Mouse (Mus musculus) embryo, embryonic 11.5 days (tissue): Measurements from ENCODE around the gene Lmbr1.

ENCODE experiments used
- DNase-seq: peaks from one replicate; pipeline ENCODE4 v3.0.0-alpha.2; 2012; ENCODE audit warnings: low read depth, low spot score

The Lmbr1 gene

GRCm38 (mm10) chr5:29270879-29271278, 107.3 kb downstream of the Lmbr1 start:
- no peak for DNase-seq

- DNase-seq, result no peak
Observed at GRCm38 (mm10) chr5:29253876-29254275, 124.3 kb downstream of the Lmbr1 start.

DNA sequence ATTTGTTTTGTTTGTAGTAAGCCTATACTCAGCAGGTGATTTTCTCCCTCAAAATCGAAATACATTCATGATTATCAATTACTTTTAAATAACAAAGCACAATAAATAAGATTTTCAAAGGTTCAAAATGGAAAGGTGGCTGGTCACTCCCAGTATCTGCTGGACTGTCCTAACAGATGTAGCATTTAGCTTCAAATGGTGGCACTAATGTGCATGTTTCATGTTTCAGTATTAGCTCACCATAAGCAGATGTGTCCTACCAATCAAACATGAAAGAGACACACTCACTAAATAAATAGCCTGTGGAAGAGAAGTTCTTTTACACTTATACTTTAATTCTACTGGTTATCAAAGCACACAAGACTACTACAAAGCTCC, 126.7 kb downstream of the Lmbr1 start:
- DNase-seq, result no peak

DNA sequence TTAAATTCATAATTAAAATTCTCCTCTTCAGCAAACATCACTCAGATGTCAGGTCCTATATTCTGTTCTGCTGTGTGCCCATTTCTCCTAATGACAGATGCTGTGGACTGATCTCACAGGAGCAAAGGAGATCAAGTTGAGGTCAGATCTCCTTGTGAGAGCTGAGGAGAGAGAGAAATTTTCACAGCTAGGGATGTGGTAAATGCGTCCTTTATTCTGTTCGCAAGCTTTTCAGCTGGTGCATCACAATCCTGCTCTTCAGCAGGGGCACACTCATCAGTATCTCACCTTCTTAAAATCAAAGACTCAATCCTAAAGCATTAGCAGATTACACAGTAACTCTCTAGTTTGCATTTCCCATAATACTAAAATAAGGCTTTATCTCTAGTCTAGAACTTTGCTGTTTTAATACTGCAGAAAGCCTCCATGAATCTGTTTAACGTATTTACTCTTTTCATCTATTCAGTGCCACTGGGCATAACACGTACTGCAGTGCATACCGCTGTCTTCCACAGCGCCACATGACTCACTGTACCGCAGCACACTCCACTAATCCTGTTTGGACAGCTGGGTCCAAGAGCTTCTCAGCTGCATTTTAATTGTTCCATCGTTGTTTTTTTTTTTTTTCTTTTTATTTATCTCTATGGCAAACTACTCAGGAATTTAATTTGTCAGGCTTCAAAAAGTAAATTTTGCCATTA, 127.2 kb downstream of the Lmbr1 start:
- no peak for DNase-seq

DNA sequence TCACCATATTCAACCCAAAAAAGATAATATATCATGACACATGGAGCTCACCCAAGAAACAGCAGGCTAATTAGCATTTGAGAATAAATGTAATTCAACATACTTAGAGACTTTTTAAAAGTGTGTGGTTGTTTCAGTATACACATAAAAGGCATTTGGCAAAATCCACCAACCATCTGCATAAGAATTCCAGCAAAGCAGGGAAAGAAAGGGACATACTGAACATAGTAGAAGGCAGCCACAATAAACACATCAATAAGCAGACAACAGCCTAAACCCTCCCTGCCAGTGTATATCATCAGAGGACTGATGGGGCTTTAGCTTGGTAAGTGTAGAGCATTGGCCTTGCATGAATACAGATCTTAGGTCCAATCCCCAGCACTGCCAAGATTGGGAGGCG, 133.4 kb downstream of the Lmbr1 start:
- DNase-seq, result no peak

DNA sequence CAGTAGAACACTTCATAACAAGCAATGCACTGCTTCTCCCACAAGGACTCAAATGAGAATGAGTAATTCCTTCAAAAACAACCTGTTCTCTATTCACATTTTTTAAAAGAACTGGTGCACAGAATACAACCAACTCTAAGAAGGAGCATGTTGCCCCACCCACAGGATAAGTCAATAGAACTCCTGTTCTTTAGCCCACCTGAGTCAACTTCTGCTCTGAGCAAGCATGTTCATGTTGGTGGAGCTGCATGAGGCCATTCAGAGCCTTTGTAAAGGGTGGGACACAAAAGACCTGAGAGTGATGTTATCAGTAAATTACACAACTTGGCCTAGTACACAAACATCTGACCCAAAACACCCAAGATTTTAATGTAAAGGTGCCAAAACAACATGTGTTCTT, 139.8 kb downstream of the Lmbr1 start:
- no peak for DNase-seq

GRCm38 (mm10) chr5:29230481-29230880, 147.7 kb downstream of the Lmbr1 start:
- DNase-seq, result no peak

DNA sequence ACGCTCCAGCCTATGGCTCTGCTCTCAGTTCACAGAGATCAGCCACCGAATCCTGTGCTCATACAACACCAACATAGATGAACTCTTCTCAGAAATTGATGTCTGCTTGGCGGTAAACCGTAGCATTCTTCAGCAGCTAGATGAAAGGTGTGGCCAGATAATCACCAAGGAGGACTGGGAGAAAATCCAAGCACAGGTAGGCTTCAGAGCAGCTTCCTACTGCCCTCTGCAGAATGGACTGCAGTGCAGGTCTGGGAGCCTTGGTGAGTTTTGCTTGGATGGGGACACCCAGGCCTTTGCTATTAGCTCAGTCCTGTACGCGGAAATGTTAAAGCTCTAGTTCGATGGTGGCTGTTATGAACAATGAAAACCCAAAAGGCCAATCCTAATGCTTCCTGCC, 154.1 kb downstream of the Lmbr1 start:
- DNase-seq, result no peak

GRCm38 (mm10) chr5:29217997-29218396, 160.2 kb downstream of the Lmbr1 start:
- DNase-seq, result no peak

DNA sequence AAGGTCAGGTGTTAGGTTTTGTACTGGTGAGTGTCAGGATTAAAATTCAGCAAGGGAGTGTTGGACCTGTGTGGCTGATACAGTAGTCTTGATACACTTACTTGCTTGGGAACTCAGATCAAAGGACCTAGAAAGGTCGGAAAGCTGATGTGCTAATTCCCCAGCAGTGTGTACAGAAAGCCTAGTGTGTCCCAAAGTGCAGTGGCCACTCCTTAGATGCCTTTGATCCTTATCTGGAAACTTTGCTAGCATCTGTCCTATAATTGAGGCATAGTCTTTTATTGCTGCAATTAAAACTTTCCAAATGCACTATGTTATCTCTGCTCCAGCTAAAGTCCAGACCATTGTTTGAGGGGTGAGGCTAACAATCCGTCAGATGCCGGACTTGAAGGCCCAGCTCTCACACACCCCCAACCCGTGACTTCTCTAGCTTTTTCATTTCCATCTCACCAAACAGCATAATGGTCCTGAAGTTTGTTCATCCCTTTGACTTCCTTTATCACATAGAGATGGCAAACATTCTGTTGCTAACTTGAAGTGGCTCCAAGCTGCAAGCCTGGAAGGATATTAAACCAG, 166.1 kb downstream of the Lmbr1 start:
- no peak for DNase-seq

DNA sequence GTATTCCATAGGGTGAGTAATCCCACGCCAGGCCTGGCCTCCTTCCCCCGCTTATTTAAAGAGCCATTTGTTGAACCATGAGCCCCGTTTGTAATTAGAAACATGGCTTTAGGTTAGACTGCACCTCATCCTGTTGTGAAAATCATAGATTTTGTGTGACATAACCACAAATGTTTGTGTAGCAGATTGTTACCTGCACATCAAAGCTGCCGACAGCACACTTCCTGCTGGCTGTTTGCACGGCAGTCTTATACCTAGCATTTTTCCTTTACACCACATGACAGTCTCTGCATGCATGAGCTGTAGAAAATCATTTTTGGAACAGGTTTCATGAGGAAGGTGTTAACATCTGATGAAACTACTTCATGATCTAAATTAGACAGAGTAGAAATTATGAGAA, 172.5 kb downstream of the Lmbr1 start:
- DNase-seq, result no peak

DNA sequence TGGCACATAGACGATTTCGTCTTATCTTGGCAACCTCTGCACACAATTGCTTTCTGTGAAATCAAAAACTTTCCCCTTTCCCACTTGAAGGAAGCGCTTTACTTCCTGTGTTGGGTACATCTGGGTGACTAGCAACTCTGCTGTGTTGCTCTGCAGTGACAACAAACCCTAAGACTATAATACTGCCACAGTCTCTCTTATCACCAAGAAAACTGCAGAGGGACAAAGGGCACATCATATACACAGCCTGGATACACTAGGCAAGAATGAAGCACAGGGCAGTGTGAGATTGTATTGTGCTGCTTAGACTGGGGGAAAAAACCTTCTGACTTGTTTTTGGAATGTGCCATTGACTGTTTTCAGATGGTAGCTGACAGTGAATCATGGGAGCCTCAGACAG, 178.3 kb downstream of the Lmbr1 start:
- no peak for DNase-seq

GRCm38 (mm10) chr5:29198960-29199488, 179.2 kb downstream of the Lmbr1 start:
- no peak for DNase-seq

- DNase-seq, result no peak
Observed at GRCm38 (mm10) chr5:29197187-29197586, 181.0 kb downstream of the Lmbr1 start.

- DNase-seq, result no peak
Observed at GRCm38 (mm10) chr5:29196264-29196658, 181.9 kb downstream of the Lmbr1 start.

- DNase-seq, result peak; percentile 89
Observed at GRCm38 (mm10) chr5:29195570-29196263, 182.5 kb downstream of the Lmbr1 start, which contains the start of gene Rnf32. TSS of gene Rnf32 (plus strand) at chr5:29195992.

DNA sequence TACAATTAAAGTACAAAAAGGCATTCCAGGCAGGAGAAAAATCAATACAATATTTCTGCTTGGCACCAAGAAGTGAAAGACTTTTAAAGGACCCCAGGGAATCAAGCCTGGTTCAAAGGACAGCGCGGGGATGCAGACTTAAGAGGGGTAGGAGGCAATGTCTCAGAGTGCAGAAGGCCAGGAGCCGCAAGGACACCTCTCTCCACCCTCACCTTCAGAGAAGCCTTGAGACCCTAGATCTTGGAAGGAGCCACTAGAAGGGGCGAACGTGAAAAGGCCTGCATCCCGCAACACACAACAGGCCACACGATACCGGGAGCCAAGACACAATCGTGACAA, 183.0 kb downstream of the Lmbr1 start:
- no peak for DNase-seq

DNA sequence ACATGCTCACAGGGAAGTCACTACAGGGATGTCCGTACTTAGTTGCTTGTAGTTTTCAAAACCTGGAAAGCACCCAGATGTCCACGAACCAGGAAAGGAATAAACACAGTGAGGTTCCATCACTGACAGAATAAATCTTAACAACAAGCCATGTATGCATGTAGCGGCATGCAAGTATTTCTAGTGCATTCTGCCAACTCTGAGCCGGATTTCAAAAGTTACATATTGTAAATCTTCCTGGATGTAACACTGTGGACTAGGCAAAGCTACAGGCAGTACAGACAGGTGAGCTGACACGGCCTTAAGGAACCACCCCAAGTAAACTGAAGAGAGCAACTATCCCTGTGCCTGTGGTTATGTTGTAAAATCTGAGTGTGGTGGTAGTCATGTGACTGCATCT, 191.4 kb downstream of the Lmbr1 start:
- DNase-seq, result no peak
